Mouse (Mus musculus): Measurements from ENCODE around the gene Vps26b. TPM values are rescaled to one million over a fixed set of nuclear protein-coding genes. Genes with fewer than 3 reads are reported as not detected.

Vps26b gene
- total and polyA plus RNA-seq, 3 experiments: 16.9 to 27.3 (median 26.7) TPM

- peaks cover 3% of the 10 kb centered on the region for H3K4me1 ChIP-seq (ENCODE audit: control insufficient read depth, insufficient read depth, low read length)
- peak; percentile 92 to 95 for DNase-seq
- intact Hi-C loops (cut with DNase I): loop anchor here (1.0 kb wide), 1 partner anchor 30 kb away; no protein-coding TSS in a partner anchor
- peak within 1 kb of the TSS; percentile 81 for H3K9ac ChIP-seq (ENCODE audit: low read depth, low read length)
- peak within 1 kb of the TSS; percentile 78 for H3K4me3 ChIP-seq
- H3K79me2 ChIP-seq (replicated peaks; ENCODE audit: control insufficient read depth, insufficient read depth, low read length): peaks cover 4% of the 10 kb centered on the region
- TF ChIP-seq CTCF (IDR thresholded peaks at IDR 0.05): 0 out of 2 replicates have a peak, but pooled peaks have one; percentile 3
- peak; percentile 69 for TF ChIP-seq POLR2A (IDR thresholded peaks at IDR 0.05; ENCODE audit: insufficient read depth, low read depth, low read length)
- no peak for TF ChIP-seq EP300 (IDR thresholded peaks at IDR 0.05; ENCODE audit: insufficient read depth, low read depth, low read length)
- under 1% methylated on average over 35 of the region's 35 CpGs for WGBS
- H3K27me3 ChIP-seq (ENCODE audit: control insufficient read depth, insufficient read depth, low read length): no peaks in the 10 kb centered on the region
- peak within 1 kb of the TSS; percentile 92 for H3K27ac ChIP-seq
- H3K36me3 ChIP-seq (ENCODE audit: control insufficient read depth, insufficient read depth, low read length): peaks cover 2% of the 10 kb centered on the region; the same call in 1 of the 2 replicates
Measured at GRCm38 (mm10) chr9:26999461-27000395, 30.1 kb downstream of the Vps26b start, which contains the start of the genes Acad8 and Thyn1. Acad8 (minus strand) TSS chr9:26999566. Thyn1 (plus strand) TSS chr9:26999710.

GRCm38 (mm10) chr9:26998669-26999460, 31.0 kb downstream of the Vps26b start:
- DNase-seq: no peak
- Histone ChIP-seq H3K4me3 (peak overlapping the region; percentile 78), H3K27ac (peak overlapping the region; percentile 92), H3K9ac (ENCODE audit: low read depth, low read length) (peak overlapping the region; percentile 81), H3K36me3 (ENCODE audit: control insufficient read depth, insufficient read depth, low read length) (peaks cover 2% of the 10 kb centered on the region; the same call in 1 of the 2 replicates), H3K4me1 (ENCODE audit: control insufficient read depth, insufficient read depth, low read length) (peaks cover 3% of the 10 kb centered on the region), H3K79me2 (replicated peaks; ENCODE audit: control insufficient read depth, insufficient read depth, low read length) (peaks cover 4% of the 10 kb centered on the region), H3K27me3 (ENCODE audit: control insufficient read depth, insufficient read depth, low read length) (no peaks in the 10 kb centered on the region)
- WGBS: under 1% methylated on average over 29 of the region's 29 CpGs
- TF ChIP-seq EP300 (IDR thresholded peaks at IDR 0.05; ENCODE audit: insufficient read depth, low read depth, low read length) (no peak), POLR2A (IDR thresholded peaks at IDR 0.05; ENCODE audit: insufficient read depth, low read depth, low read length) (no peak), CTCF (IDR thresholded peaks at IDR 0.05) (no peak)
- intact Hi-C loops (cut with DNase I): loop anchor here (1.0 kb wide), 1 partner anchor 30 kb away; no protein-coding TSS in a partner anchor

- intact Hi-C loops (cut with DNase I): no loop called here
- TF ChIP-seq CTCF (IDR thresholded peaks at IDR 0.05): no peak
- no peak for TF ChIP-seq EP300 (IDR thresholded peaks at IDR 0.05; ENCODE audit: insufficient read depth, low read depth, low read length)
- TF ChIP-seq POLR2A (IDR thresholded peaks at IDR 0.05; ENCODE audit: insufficient read depth, low read depth, low read length): no peak
- 85% methylated on average over 2 of the region's 2 CpGs for WGBS
Measured at GRCm38 (mm10) chr9:26997501-26997900, 32.4 kb downstream of the Vps26b start.

GRCm38 (mm10) chr9:26997062-26997461, 32.8 kb downstream of the Vps26b start:
- Histone ChIP-seq H3K4me1 (ENCODE audit: control insufficient read depth, insufficient read depth, low read length) (peaks cover 3% of the 10 kb centered on the region), H3K27ac (no peak overlapping the region), H3K9ac (ENCODE audit: low read depth, low read length) (no peak overlapping the region), H3K79me2 (replicated peaks; ENCODE audit: control insufficient read depth, insufficient read depth, low read length) (peaks cover 4% of the 10 kb centered on the region), H3K4me3 (no peak overlapping the region), H3K36me3 (ENCODE audit: control insufficient read depth, insufficient read depth, low read length) (peaks cover 2% of the 10 kb centered on the region; the same call in 1 of the 2 replicates), H3K27me3 (ENCODE audit: control insufficient read depth, insufficient read depth, low read length) (no peaks in the 10 kb centered on the region)
- intact Hi-C loops (cut with DNase I): no loop called here
- no peak for DNase-seq
- 89% methylated on average over 3 of the region's 3 CpGs for WGBS
- no peak for TF ChIP-seq CTCF (IDR thresholded peaks at IDR 0.05)
- TF ChIP-seq EP300 (IDR thresholded peaks at IDR 0.05; ENCODE audit: insufficient read depth, low read depth, low read length): no peak
- TF ChIP-seq POLR2A (IDR thresholded peaks at IDR 0.05; ENCODE audit: insufficient read depth, low read depth, low read length): no peak

More at GRCm38 (mm10) chr9:26997501-26997900, 32.4 kb downstream of the Vps26b start:
- no peak overlapping the region for H3K9ac ChIP-seq (ENCODE audit: low read depth, low read length)
- H3K27me3 ChIP-seq (ENCODE audit: control insufficient read depth, insufficient read depth, low read length): no peaks in the 10 kb centered on the region
- peaks cover 2% of the 10 kb centered on the region; the same call in 1 of the 2 replicates for H3K36me3 ChIP-seq (ENCODE audit: control insufficient read depth, insufficient read depth, low read length)
- no peak overlapping the region for H3K27ac ChIP-seq
- H3K4me3 ChIP-seq: no peak overlapping the region
- H3K79me2 ChIP-seq (replicated peaks; ENCODE audit: control insufficient read depth, insufficient read depth, low read length): peaks cover 4% of the 10 kb centered on the region
- H3K4me1 ChIP-seq (ENCODE audit: control insufficient read depth, insufficient read depth, low read length): peaks cover 3% of the 10 kb centered on the region
- DNase-seq: no peak

DNA sequence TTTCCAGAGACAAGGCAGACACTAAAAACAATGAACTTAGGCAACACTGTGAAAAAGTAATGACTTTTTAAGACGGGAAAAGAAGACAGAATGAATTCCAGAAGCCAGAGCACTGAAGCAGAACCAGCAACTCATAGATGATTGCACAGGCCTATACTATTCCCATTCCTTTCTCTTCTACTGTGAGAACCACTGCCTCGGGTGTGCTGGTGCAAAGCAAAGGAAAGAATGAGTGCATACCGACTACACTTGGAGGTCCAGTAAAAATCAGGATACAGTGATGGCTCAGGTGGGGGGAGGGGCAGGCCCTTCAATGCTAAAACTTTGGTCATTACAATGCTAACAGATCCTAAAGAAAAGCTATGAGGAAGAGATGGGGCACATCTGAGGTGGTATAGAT, 36.0 kb downstream of the Vps26b start:
- DNase-seq: no peak
- H3K4me3 ChIP-seq: no peak overlapping the region
- peaks cover 3% of the 10 kb centered on the region for H3K4me1 ChIP-seq (ENCODE audit: control insufficient read depth, insufficient read depth, low read length)
- WGBS: 61% methylated on average over 3 of the region's 3 CpGs
- H3K9ac ChIP-seq (ENCODE audit: low read depth, low read length): no peak overlapping the region
- intact Hi-C loops (cut with DNase I): no loop called here
- no peaks in the 10 kb centered on the region for H3K27me3 ChIP-seq (ENCODE audit: control insufficient read depth, insufficient read depth, low read length)
- no peak for TF ChIP-seq POLR2A (IDR thresholded peaks at IDR 0.05; ENCODE audit: insufficient read depth, low read depth, low read length)
- TF ChIP-seq CTCF (IDR thresholded peaks at IDR 0.05): no peak
- TF ChIP-seq EP300 (IDR thresholded peaks at IDR 0.05; ENCODE audit: insufficient read depth, low read depth, low read length): no peak
- H3K79me2 ChIP-seq (replicated peaks; ENCODE audit: control insufficient read depth, insufficient read depth, low read length): peaks cover 3% of the 10 kb centered on the region
- no peak overlapping the region for H3K27ac ChIP-seq
- peaks cover 2% of the 10 kb centered on the region; the same call in 1 of the 2 replicates for H3K36me3 ChIP-seq (ENCODE audit: control insufficient read depth, insufficient read depth, low read length)

All from heart, adult 2 months (tissue).